10 mouse cellular contexts compared by ENCODE assay signal in the genomic region with DNA sequence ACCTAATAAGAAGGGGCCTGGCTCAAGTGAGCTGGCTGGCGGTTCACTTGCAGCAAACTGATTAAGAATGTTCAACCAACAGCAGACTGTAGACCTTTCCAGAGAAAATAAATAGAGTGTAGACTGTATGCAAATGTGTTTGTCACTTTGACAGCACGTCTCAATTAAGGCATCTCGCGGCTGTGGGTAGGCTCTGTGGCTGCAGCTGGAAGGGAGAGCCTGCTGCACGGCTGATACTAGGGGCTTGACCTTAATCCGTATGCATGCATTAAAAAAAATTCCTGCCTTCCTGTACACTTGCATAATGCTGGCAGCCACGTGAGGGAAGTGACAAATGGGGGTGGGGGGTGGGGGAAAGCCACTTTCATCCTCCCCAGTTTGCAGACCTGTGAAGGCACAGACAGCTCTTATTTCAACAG.
A peak's percentile ranks its signal among the peaks of the same experiment; 100 is the strongest.
DNase-seq lines count a peak whose midpoint lies in the region; ATAC-seq and TF ChIP-seq lines count a peak whose summit lies in the region.
"Had no signal": no experiment of that assay in that cellular context is flagged by ENCODE, and none has a peak within 500 bp of the region (broad histone marks: within the 10 kb centered on the region; RNA-seq: fewer than 3 reads in every experiment).

No protein-coding gene starts in this region.

- intact Hi-C loops in left cerebral cortex, postnatal 14 days (cut with DNase I), result no loop called here

- TF ChIP-seq CTCF in forebrain, postnatal 0 days (IDR thresholded peaks at IDR 0.05; ENCODE audit: low read depth), result no peak
- TF ChIP-seq CTCF in intestine, postnatal 0 days (IDR thresholded peaks at IDR 0.05; ENCODE audit: low read depth), result no peak

- H3K4me1 ChIP-seq in forebrain, postnatal 0 days (ENCODE audit: insufficient read depth), result peaks cover 13% of the 10 kb centered on the region
- H3K4me1 ChIP-seq in midbrain, embryonic 10.5 days, result peaks cover 38% of the 10 kb centered on the region
- peaks cover 5% of the 10 kb centered on the region; the same call in 1 of the 2 replicates for H3K4me1 ChIP-seq in intestine, postnatal 0 days (replicated peaks; ENCODE audit: control insufficient read depth, insufficient read depth, low read length)

- no peaks in the 10 kb centered on the region for H3K9me3 ChIP-seq in forebrain, postnatal 0 days (ENCODE audit: low read length)
- no peaks in the 10 kb centered on the region for H3K9me3 ChIP-seq in midbrain, embryonic 10.5 days (replicated peaks)
- H3K9me3 ChIP-seq in intestine, postnatal 0 days (ENCODE audit: control insufficient read depth), result no peaks in the 10 kb centered on the region

- ATAC-seq in forebrain, postnatal 0 days, result peak; percentile 90
- ATAC-seq in intestine, postnatal 0 days, result no peak
- ATAC-seq: Patski had no signal

- H3K27ac ChIP-seq in forebrain, postnatal 0 days (ENCODE audit: low read depth, low read length), result 0 out of 2 replicates have a peak overlapping the region, but pooled peaks have one; percentile 63
- H3K27ac ChIP-seq in midbrain, embryonic 10.5 days (replicated peaks), result peak overlapping the region; percentile 79
- H3K27ac ChIP-seq in intestine, postnatal 0 days (ENCODE audit: low read depth, low read length), result no peak overlapping the region

- H3K9ac ChIP-seq in forebrain, postnatal 0 days, result no peak overlapping the region
- no peak overlapping the region for H3K9ac ChIP-seq in intestine, postnatal 0 days (ENCODE audit: low read depth, low read length)

- H3K36me3 ChIP-seq in forebrain, postnatal 0 days (ENCODE audit: insufficient read depth), result 0 out of 2 replicates have a peak, but pooled peaks cover 4% of the 10 kb centered on the region
- no peaks in the 10 kb centered on the region for H3K36me3 ChIP-seq in midbrain, embryonic 10.5 days
- H3K36me3 ChIP-seq in intestine, postnatal 0 days (ENCODE audit: control insufficient read depth, insufficient read depth), result no peaks in the 10 kb centered on the region; the same call in 1 of the 2 replicates

- 6% methylated on average over 7 of the region's 7 CpGs for WGBS in forebrain, postnatal 0 days
- WGBS in midbrain, embryonic 10.5 days, result 2% methylated on average over 7 of the region's 7 CpGs
- WGBS in intestine, postnatal 0 days, result 40% methylated on average over 7 of the region's 7 CpGs

- H3K27me3 ChIP-seq in forebrain, postnatal 0 days (ENCODE audit: insufficient read depth, low read length), result no peaks in the 10 kb centered on the region
- peaks cover 9% of the 10 kb centered on the region for H3K27me3 ChIP-seq in midbrain, embryonic 10.5 days (ENCODE audit: low read depth, poor library complexity, severe bottlenecking)
- H3K27me3 ChIP-seq in intestine, postnatal 0 days (replicated peaks; ENCODE audit: control insufficient read depth, insufficient read depth, low read length), result no peaks in the 10 kb centered on the region
- H3K27me3 ChIP-seq: Patski had no signal

- H3K4me3 ChIP-seq in forebrain, postnatal 0 days (ENCODE audit: low read depth, low read length), result no peak overlapping the region
- H3K4me3 ChIP-seq in midbrain, embryonic 10.5 days, result no peak overlapping the region
- H3K4me3 ChIP-seq in intestine, postnatal 0 days (ENCODE audit: low read depth, low read length), result no peak overlapping the region

- no peak overlapping the region for H3K4me2 ChIP-seq in forebrain, postnatal 0 days (ENCODE audit: low read depth)
- no peak overlapping the region for H3K4me2 ChIP-seq in intestine, postnatal 0 days (replicated peaks; ENCODE audit: low read depth)

- DNase-seq in 3T3-L1 (ENCODE audit: low read depth, low spot score), result peak; percentile 59
- DNase-seq in brain, adult 2 months (ENCODE audit: low read depth, low spot score), result peak; percentile 47
- DNase-seq in forebrain, postnatal 0 days, result peak; percentile 58
- DNase-seq in midbrain, embryonic 10.5 days (ENCODE audit: low spot score), result peak; percentile 50
- DNase-seq in gastrocnemius, adult 18-20 months (ENCODE audit: low spot score), result no peak
- no peak for DNase-seq in cerebellum, postnatal 14 days
- no peak for DNase-seq in left cerebral cortex, postnatal 14 days (ENCODE audit: low spot score in 2 of 2)
- DNase-seq: kidney, postnatal 14 days had no signal

Comparison
In these comparisons a context has a peak if more than half of its experiments do, and no peak if none do; other contexts are left out.
1. DNase-seq: peak in 3T3-L1 (single experiment), brain, adult 2 months (single experiment), forebrain, postnatal 0 days (single experiment) and midbrain, embryonic 10.5 days (single experiment); none in gastrocnemius, adult 18-20 months (single experiment), cerebellum, postnatal 14 days (0 of 2) and left cerebral cortex, postnatal 14 days (0 of 2).